Comparison of ENCODE assay signal across 9 mouse cellular contexts in the genomic region with DNA sequence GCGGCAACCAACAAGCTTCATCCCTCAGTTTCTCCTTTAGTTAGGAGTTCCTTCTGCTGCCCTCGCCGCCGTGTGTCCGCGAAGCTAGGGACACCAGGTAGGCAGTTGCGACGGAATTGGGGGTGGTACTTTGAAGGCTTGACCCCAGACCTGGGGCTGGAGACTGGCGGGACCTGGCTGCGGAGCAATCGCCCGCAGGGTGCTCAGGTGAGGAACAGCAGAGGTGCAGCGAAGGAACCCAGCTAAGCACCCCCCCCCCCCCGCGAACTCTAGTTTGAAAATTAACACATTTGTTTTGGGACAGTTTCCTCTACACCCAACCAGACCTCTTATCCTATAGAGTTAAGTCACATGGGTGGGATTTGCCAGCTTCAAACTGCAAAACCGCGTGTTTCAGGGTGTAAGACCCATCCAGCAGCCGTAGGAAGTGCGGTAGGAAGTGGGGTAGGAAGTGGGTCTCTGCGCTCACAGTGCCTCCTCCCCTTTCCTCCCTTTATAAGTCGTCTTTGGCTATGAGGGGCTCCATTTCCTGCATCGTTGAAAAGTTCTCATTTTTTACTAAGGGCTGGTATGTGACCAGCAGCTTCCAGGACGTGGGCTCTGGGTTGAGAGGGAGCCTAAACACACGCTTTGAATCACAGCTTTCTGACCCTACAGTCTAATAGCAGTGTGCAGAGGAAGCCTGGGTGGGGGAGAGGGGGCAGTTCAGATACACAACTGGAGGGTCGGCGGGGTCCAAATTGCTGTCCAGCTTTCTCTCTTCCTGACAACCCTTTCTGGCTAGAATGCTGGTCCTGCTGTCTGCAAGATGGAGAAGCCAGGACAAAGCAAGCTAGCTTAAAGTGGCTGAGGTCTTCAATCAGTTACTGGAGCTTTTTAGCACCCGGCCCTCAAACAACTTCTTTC. TPM values are rescaled to one million over a fixed set of nuclear protein-coding genes. Genes with fewer than 3 reads are reported as not detected.
DNase-seq lines count a peak whose midpoint lies in the region; ATAC-seq and TF ChIP-seq lines count a peak whose summit lies in the region.
"Had no signal": no experiment of that assay in that cellular context is flagged by ENCODE, and none has a peak within 500 bp of the region (broad histone marks: within the 10 kb centered on the region; RNA-seq: fewer than 3 reads in every experiment).

No protein-coding gene starts in this region.

- intact Hi-C loops in heart, postnatal 25 days (cut with DNase I), result no loop called here
- intact Hi-C loops in heart, postnatal 10 days (cut with DNase I), result loop anchor here (5.0 kb wide), 2 partner anchors 69 to 94 kb away; no protein-coding TSS in a partner anchor

- TF ChIP-seq CTCF in bone marrow, adult 2 months (IDR thresholded peaks at IDR 0.05; ENCODE audit: control insufficient read depth, insufficient read depth, low read length), result no peak

- H3K4me1 ChIP-seq in heart, embryonic 10.5 days, result peaks cover 14% of the 10 kb centered on the region
- H3K4me1 ChIP-seq in bone marrow, adult 2 months (ENCODE audit: control insufficient read depth, insufficient read depth, low read length), result no peaks in the 10 kb centered on the region
- H3K4me1 ChIP-seq in limb, embryonic 14.5 days (ENCODE audit: control insufficient read depth, insufficient read depth, low read length), result 0 out of 2 replicates have a peak, but pooled peaks cover 2% of the 10 kb centered on the region
- peaks cover 3% of the 10 kb centered on the region; the same call in 1 of the 2 replicates for H3K4me1 ChIP-seq in neural tube, embryonic 14.5 days (ENCODE audit: control insufficient read depth, insufficient read depth, low read length)

- peak overlapping the region; percentile 82 for H3K4me2 ChIP-seq in limb, embryonic 14.5 days (replicated peaks; ENCODE audit: low read depth, low read length, severe bottlenecking)
- peak overlapping the region; percentile 98 for H3K4me2 ChIP-seq in neural tube, embryonic 14.5 days (ENCODE audit: low read depth, low read length)

- TF ChIP-seq POLR2A in bone marrow, adult 2 months (IDR thresholded peaks at IDR 0.05; ENCODE audit: borderline replicate concordance, control insufficient read depth, low read depth, low read length), result no peak
- TF ChIP-seq POLR2A in limb, embryonic 14.5 days (IDR thresholded peaks at IDR 0.05; ENCODE audit: borderline replicate concordance, extremely low read depth, insufficient read depth, insufficient read length), result no peak

- ATAC-seq in limb, embryonic 14.5 days (ENCODE audit: low FRiP score, low read depth), result peak; percentile 32
- ATAC-seq in neural tube, embryonic 14.5 days (ENCODE audit: low read depth), result peak; percentile 58

- WGBS in heart, embryonic 10.5 days, result 3% methylated on average over 27 of the region's 27 CpGs
- 3% methylated on average over 27 of the region's 27 CpGs for WGBS in bone marrow, adult 2 months
- 1% methylated on average over 26 of the region's 27 CpGs for WGBS in limb, embryonic 14.5 days
- 2% methylated on average over 27 of the region's 27 CpGs for WGBS in neural tube, embryonic 14.5 days

- H3K9ac ChIP-seq in limb, embryonic 14.5 days (ENCODE audit: low read depth, low read length, severe bottlenecking), result peak overlapping the region; percentile 54
- peak overlapping the region; percentile 54 for H3K9ac ChIP-seq in neural tube, embryonic 14.5 days (replicated peaks; ENCODE audit: low read depth, low read length)

- DNase-seq in heart, embryonic 10.5 days (ENCODE audit: low spot score), result no peak
- DNase-seq in heart, postnatal 25 days (ENCODE audit: low spot score), result no peak
- DNase-seq in heart, postnatal 10 days, result peak; percentile 10 to 15
- no peak for DNase-seq in limb, embryonic 14.5 days (ENCODE audit: low spot score)
- no peak for DNase-seq in gastrocnemius, postnatal 25 days
- DNase-seq in c-Kit-positive CD71-positive TER-119-positive erythroid progenitor cells, embryonic 14.5 days (ENCODE audit: low spot score), result no peak

- H3K27ac ChIP-seq in heart, embryonic 10.5 days, result peak overlapping the region; percentile 70
- H3K27ac ChIP-seq in bone marrow, adult 2 months (ENCODE audit: control insufficient read depth, insufficient read depth, low read depth, low read length, poor library complexity), result no peak overlapping the region
- H3K27ac ChIP-seq in limb, embryonic 14.5 days (replicated peaks; ENCODE audit: low read depth, low read length), result peak overlapping the region; percentile 9; the same call in 1 of the 2 replicates
- no peak overlapping the region for H3K27ac ChIP-seq in neural tube, embryonic 14.5 days (ENCODE audit: low read depth, low read length)

- H3K27me3 ChIP-seq in heart, embryonic 10.5 days (ENCODE audit: insufficient read depth, poor library complexity, severe bottlenecking), result peaks cover 44% of the 10 kb centered on the region
- H3K27me3 ChIP-seq in limb, embryonic 14.5 days (ENCODE audit: control insufficient read depth, insufficient read depth, low read length), result no peaks in the 10 kb centered on the region
- H3K27me3 ChIP-seq in neural tube, embryonic 14.5 days (ENCODE audit: control insufficient read depth, insufficient read depth, low read length), result peaks cover 4% of the 10 kb centered on the region

- H3K36me3 ChIP-seq in heart, embryonic 10.5 days, result no peaks in the 10 kb centered on the region
- no peaks in the 10 kb centered on the region for H3K36me3 ChIP-seq in limb, embryonic 14.5 days (ENCODE audit: control insufficient read depth, insufficient read depth, low read length)
- no peaks in the 10 kb centered on the region for H3K36me3 ChIP-seq in neural tube, embryonic 14.5 days (ENCODE audit: control insufficient read depth, insufficient read depth, low read length)

- peak overlapping the region; percentile 74 for H3K4me3 ChIP-seq in heart, embryonic 10.5 days
- peak overlapping the region; percentile 29 for H3K4me3 ChIP-seq in bone marrow, adult 2 months (replicated peaks; ENCODE audit: control insufficient read depth, low read depth, low read length)
- H3K4me3 ChIP-seq in limb, embryonic 14.5 days (replicated peaks; ENCODE audit: low read length), result peak overlapping the region; percentile 54
- peak overlapping the region; percentile 59 for H3K4me3 ChIP-seq in neural tube, embryonic 14.5 days (ENCODE audit: low read depth, low read length)

- no peaks in the 10 kb centered on the region for H3K9me3 ChIP-seq in heart, embryonic 10.5 days
- no peaks in the 10 kb centered on the region for H3K9me3 ChIP-seq in limb, embryonic 14.5 days (ENCODE audit: control insufficient read depth, low read length)
- H3K9me3 ChIP-seq in neural tube, embryonic 14.5 days (ENCODE audit: control insufficient read depth, low read length), result no peaks in the 10 kb centered on the region

RNA-seq across cellular contexts. Expression of a gene that starts 0.8 kb away (rescaled TPM):
- 3.2 and 3.4 TPM in 2 replicates for polyA plus RNA-seq in heart, embryonic 10.5 days (2016; fragmentation: Nextera tagmentation; extraction: Ambion mirVana)
- 1 to 10 TPM; 2.5 to 3.2 TPM for total RNA-seq in heart, postnatal 25 days (2021)
- 0.41 and 0.85 TPM in 2 replicates for polyA plus RNA-seq in bone marrow, adult 2 months (2011; ENCODE audit: insufficient read depth, insufficient read length, low replicate concordance, missing spikeins)
- total RNA-seq in heart, postnatal 10 days (2021), result 1 to 10 TPM; 8.6 to 9.0 TPM
- 21.6 and 25.7 TPM in 2 replicates for polyA plus RNA-seq in limb, embryonic 14.5 days (2012; rRNA removed)
- 18.0 and 21.9 TPM in 2 replicates for polyA plus RNA-seq in limb, embryonic 14.5 days (2014; fragmentation: Nextera tagmentation; extraction: Ambion mirVana)
- 10.8 and 12.3 TPM in 2 replicates for polyA plus RNA-seq in neural tube, embryonic 14.5 days (2014; fragmentation: Nextera tagmentation; extraction: Ambion mirVana)
- 1 to 10 TPM; 5.8 to 6.0 TPM for total RNA-seq in gastrocnemius, postnatal 25 days (2021)
- total RNA-seq: MEL had no signal

RNA-seq across cellular contexts. Expression of a gene that starts 37.3 kb away (rescaled TPM):
- polyA plus RNA-seq in heart, embryonic 10.5 days (2016; fragmentation: Nextera tagmentation; extraction: Ambion mirVana), result 0.24 TPM in 1 of 2 replicates, not detected in the other
- under 1 TPM in 1 of 2 experiments, not detected in 1; 0.29 TPM for total RNA-seq in heart, postnatal 25 days (2021)
- polyA plus RNA-seq in bone marrow, adult 2 months (2011; ENCODE audit: insufficient read depth, insufficient read length, low replicate concordance, missing spikeins), result not detected in 2 replicates
- total RNA-seq in heart, postnatal 10 days (2021), result not detected
- 0.14 TPM in 1 of 2 replicates, not detected in the other for polyA plus RNA-seq in limb, embryonic 14.5 days (2012; rRNA removed)
- not detected in 2 replicates for polyA plus RNA-seq in limb, embryonic 14.5 days (2014; fragmentation: Nextera tagmentation; extraction: Ambion mirVana)
- polyA plus RNA-seq in neural tube, embryonic 14.5 days (2014; fragmentation: Nextera tagmentation; extraction: Ambion mirVana), result not detected in 2 replicates
- total RNA-seq in gastrocnemius, postnatal 25 days (2021), result not detected
- total RNA-seq: MEL had no signal

Comparison
In these comparisons a context has a peak if more than half of its experiments do, and no peak if none do; other contexts are left out.
1. DNase-seq: peak in heart, postnatal 10 days (2 of 2); none in heart, embryonic 10.5 days (single experiment), heart, postnatal 25 days (single experiment), limb, embryonic 14.5 days (single experiment), gastrocnemius, postnatal 25 days (single experiment) and c-Kit-positive CD71-positive TER-119-positive erythroid progenitor cells, embryonic 14.5 days (single experiment).
2. H3K27ac ChIP-seq: peak in heart, embryonic 10.5 days (single experiment) and limb, embryonic 14.5 days (single experiment); none in bone marrow, adult 2 months (single experiment) and neural tube, embryonic 14.5 days (single experiment).
3. Peak in every context shown above with its lines, with median percentiles within 50 percentile points of each other: H3K4me3 ChIP-seq.